Mouse (Mus musculus) kidney, postnatal 10 days (tissue): Measurements from ENCODE around the gene Gm10061.
"Not testable (repeated sequence)": the region's sequence is repeated elsewhere in the genome, so short reads cannot be mapped to it uniquely, and the experiment has no call there.

Experiments used
- DNase-seq: peaks from one replicate; pipeline ENCODE4 v3.0.0; 2021; ENCODE audit warnings: mixed read lengths

The Gm10061 gene

DNA sequence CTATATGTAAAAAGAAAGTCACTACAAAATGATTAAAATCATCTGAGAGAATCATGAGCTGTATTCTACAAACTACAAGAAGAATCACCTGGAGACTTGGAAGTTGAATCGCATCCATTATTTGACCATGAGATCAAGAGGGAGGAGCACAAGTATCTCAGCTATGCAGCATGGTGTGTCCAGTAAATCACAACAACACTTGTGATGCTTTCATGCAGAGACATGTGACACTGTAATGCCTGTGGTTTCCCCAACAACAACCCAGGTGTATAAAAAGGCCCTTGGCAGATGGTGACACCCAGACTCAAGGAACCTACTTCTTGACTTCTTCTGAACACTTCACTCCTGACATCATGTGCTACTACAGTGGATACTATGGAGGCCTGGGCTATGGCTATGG lies at the start of gene Gm10061:
Gene Gm10061, plus strand, starts transcription at position 301 of the 400 bp plus-strand sequence.
- no peak for DNase-seq

DNA sequence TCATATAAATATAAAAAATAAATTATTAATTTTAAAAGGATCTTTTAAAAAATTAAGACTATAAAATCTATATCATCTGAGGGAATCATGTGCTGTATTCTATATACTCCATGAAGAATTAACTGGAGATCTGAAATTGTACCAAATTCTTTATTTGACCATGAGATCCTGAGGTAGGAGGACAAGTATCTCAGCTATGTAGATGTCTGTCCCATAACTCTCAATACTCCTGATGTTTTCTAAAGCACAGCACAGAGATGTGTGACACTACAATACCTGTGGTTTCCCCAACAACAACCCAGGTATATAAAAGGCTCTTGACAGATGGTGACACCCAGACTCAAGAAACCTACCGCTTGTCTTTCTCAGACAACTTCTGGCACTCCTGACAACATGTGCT lies 10.3 kb upstream of the Gm10061 start, which contains the start of gene Gm6358:
Gene Gm6358, plus strand, starts transcription at position 301 of the 400 bp plus-strand sequence.
- no peak for DNase-seq

DNA sequence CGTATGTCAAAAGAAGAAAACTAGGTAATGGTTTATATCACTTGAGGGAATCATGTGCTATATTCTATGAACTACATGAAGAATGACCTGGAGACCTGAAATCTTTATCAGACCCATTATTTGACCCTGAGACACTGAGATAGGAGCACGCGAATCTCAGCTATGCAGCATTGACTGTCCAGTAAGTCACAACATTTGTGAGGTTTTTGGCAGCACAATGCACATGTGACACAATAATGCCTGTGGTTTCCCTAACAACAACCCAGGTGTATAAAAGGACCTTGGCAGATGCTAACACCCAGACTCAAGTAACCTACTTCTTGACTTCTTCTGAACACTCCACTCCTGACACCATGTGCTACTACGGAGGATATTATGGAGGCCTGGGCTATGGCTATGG lies 6.8 kb downstream of the Gm10061 start, which contains the start of gene Gm9789:
Gene Gm9789, plus strand, starts transcription at position 301 of the 400 bp plus-strand sequence.
- DNase-seq = no peak

DNA sequence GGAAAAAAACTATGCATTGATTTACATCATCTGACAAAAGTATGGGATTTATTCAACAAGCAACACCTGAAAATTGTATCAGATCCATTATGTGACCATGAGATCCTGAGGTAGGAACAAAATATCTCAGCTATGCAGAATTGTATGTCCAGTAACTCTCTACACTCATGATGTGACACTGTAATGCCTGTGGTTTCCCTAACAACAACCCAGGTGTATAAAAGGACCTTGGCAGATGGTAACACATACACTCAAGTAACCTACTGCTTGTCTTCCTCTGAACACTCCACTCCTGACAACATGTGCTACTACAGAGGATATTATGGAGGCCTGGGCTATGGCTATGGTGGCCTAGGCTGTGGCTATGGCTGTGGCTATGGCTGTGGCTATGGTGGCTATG lies 18.3 kb downstream of the Gm10061 start, which contains the start of gene Gm7735:
Gene Gm7735, plus strand, starts transcription at position 301 of the 400 bp plus-strand sequence.
- DNase-seq = not testable (repeated sequence)

DNA sequence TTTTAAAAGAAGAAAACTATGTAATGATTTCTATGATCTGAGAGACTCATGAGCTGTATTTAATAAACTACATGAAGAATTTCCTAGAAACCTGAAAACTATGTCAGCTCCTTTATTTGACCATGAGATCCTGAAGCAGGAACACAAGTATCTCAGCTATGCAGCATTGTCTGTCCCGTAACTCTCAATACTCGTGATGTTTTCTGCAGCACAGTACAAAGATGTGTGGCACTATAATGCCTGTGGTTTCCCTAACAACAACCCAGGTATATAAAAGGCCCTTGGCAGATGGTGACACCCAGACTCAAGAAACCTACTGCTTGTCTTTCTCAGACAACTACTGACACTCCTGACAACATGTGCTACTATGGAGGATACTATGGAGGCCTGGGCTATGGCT lies 23.5 kb downstream of the Gm10061 start, which contains the start of gene 1110057P08Rik:
Gene 1110057P08Rik, plus strand, starts transcription at position 301 of the 400 bp plus-strand sequence.
- DNase-seq = no peak

DNA sequence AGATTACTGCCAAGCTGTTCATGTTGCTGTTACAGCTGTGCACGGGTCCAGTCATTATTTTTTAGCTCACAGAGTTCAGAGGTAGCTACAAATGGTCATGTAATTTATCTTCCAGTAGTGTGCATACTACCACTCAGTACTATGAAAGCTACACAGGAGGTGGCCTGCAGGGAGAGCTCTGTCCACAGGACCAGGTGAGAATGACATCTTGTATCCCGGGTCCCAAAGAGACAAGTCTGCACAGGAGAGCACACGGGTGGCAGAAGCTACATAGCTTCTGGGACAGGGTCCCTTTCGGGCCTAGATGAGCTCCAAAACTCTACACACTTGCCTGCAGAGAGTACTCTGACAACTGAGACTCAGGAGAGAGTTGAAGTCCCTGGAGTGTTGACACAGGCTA lies 37.7 kb downstream of the Gm10061 start:
- DNase-seq = no peak
